Mouse (Mus musculus): ENCODE measurements around the gene Klk6. TPM values are rescaled to one million over a fixed set of nuclear protein-coding genes. Genes with fewer than 3 reads are reported as not detected.

Klk6 gene
- not detected in 2 replicates for total RNA-seq (2017)

DNA sequence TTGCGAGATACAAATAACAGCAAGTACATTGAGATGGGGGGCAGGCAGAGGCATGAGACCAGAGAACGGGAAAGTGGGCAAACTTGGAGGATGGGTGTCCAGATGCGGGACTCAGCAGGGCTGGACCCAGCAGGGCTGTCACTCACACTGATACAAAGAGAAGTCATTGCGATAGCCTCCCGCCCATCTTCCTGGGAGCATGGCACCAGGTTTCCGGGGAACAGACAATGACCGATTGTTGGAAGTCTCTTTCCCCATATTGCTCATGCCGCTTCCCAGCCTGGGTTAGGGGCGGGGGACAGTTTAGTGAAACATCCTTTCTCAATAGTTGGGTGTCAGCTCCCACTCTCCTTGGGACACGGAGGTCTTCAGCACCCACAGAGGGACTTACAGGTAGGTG lies at the start of gene Klk6:
Klk6 (plus strand) TSS at position 301 of the 400 bp plus-strand sequence.
- no peak for ATAC-seq (ENCODE audit: extremely low read depth, insufficient number of reproducible peaks, low FRiP score, poor library complexity, severe bottlenecking)

DNA sequence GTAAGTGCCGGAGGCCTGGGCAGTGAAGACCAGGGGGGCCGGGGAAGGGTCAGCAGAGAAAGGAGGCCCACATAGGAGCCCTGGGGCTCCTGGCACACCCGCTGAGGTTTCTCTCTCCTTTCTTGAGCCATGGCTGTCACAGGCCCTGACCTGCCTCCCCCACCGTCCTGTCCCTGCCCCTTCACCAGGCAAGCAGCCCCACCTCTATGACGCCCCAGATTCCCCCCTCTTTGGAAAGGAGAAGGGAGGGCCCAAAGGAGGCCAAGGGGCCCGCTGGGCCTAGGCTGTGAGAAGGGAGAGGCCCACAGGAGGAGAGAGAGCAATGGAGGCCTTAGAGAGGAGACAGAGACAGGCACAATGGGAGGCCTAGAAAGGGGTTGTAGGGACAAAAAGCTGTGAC lies 49.5 kb upstream of the Klk6 start:
- ATAC-seq (ENCODE audit: extremely low read depth, insufficient number of reproducible peaks, low FRiP score, poor library complexity, severe bottlenecking): no peak

GRCm38 (mm10) chr7:43775311-43776057 lies 48.8 kb upstream of the Klk6 start:
- ATAC-seq (ENCODE audit: extremely low read depth, insufficient number of reproducible peaks, low FRiP score, poor library complexity, severe bottlenecking): no peak

- no peak for ATAC-seq (ENCODE audit: extremely low read depth, insufficient number of reproducible peaks, low FRiP score, poor library complexity, severe bottlenecking)
Measured at GRCm38 (mm10) chr7:43776506-43776905, 47.8 kb upstream of the Klk6 start.

DNA sequence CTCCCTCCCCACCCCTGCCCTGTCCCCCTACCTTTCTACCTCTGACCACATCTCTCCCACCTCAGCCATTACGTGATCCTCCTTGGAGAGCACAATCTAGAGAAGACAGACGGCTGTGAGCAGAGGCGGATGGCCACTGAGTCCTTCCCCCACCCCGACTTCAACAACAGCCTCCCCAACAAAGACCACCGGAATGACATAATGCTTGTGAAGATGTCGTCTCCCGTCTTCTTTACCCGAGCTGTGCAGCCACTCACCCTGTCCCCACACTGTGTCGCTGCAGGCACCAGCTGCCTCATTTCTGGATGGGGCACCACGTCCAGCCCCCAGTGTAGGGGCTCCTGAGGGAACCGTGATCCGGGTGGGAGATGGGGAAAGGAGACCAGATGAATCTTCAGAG lies 46.9 kb upstream of the Klk6 start:
- no peak for ATAC-seq (ENCODE audit: extremely low read depth, insufficient number of reproducible peaks, low FRiP score, poor library complexity, severe bottlenecking)

DNA sequence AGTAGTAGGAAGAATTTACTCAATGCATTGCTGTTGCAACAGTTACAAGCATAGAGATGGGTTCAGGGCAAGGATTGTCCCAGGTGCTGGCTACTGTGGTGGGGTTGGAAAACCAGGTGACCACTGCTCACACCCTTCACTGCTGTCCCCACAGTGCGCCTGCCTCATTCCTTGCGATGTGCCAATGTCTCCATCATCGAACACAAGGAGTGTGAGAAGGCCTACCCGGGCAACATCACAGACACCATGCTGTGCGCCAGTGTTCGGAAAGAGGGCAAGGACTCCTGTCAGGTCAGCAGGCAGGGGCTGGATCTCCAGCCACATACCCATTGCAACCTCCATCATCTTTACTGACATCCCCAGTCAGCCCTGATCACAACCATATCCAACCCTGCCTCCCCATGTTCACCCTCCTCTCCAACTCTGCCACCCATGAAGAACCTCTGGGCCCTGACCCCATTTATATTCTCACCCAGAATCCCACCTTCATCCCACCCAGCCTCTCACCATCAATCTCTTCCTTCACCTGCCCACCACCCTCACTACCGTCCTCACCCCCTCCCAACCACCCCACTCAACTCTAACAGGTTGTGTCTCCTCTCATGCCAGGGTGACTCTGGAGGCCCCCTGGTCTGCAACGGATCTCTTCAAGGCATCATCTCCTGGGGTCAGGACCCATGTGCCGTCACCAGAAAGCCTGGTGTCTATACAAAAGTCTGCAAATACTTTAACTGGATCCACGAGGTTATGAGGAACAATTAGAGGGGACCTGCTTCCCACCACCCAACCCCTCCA lies 45.9 kb upstream of the Klk6 start:
- ATAC-seq (ENCODE audit: extremely low read depth, insufficient number of reproducible peaks, low FRiP score, poor library complexity, severe bottlenecking): no peak

DNA sequence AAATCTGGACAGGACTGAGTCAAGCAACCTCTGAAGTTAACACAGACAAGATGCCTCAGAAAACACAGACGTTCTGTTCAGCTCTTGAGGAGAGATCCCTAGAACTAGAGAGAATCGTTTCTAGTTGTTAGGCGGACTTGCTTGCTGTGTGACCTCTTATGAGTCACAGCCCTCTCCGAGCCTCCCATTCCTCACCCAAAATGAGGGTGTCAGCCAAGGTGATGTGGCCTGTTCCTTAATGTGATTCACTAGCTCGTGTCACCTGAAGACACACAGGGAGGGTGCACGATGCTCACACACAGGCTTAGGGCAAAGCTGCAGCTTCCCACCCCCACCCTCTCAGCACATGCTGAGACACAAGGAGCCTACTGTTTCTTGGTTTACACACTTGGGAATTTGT lies 44.1 kb upstream of the Klk6 start:
- no peak for ATAC-seq (ENCODE audit: extremely low read depth, insufficient number of reproducible peaks, low FRiP score, poor library complexity, severe bottlenecking)

- no peak for ATAC-seq (ENCODE audit: extremely low read depth, insufficient number of reproducible peaks, low FRiP score, poor library complexity, severe bottlenecking)
Measured at GRCm38 (mm10) chr7:43780746-43781145, 43.6 kb upstream of the Klk6 start, which contains the start of gene Klk10. Gene Klk10, plus strand, starts transcription at chr7:43781035.

DNA sequence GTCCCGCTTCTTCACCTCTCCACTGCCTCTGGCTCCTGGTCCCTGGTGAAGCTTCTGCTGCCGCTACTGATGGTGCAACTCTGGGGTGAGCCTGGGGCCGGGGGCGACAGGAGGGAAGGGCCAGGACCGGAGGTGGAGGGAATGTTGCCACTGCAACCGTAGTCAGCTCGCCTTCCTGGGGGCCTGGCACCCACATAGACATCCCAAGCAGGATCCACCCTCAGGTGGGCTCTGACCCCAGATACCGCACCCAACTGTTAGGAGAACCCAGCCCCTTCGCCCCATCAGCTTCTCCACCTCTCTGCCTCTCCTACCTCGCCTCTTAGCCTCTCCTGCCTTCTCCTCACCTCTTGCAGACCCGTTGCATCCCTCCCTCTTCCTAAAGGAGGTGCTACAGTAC lies 42.8 kb upstream of the Klk6 start:
- ATAC-seq (ENCODE audit: extremely low read depth, insufficient number of reproducible peaks, low FRiP score, poor library complexity, severe bottlenecking): no peak

GRCm38 (mm10) chr7:43782275-43783265 lies 41.7 kb upstream of the Klk6 start:
- peak; percentile 28; the same call in 1 of the 2 replicates for ATAC-seq (ENCODE audit: extremely low read depth, insufficient number of reproducible peaks, low FRiP score, poor library complexity, severe bottlenecking)

GRCm38 (mm10) chr7:43785286-43785685 lies 39.0 kb upstream of the Klk6 start:
- ATAC-seq (ENCODE audit: extremely low read depth, insufficient number of reproducible peaks, low FRiP score, poor library complexity, severe bottlenecking): no peak

GRCm38 (mm10) chr7:43788096-43788495 lies 36.2 kb upstream of the Klk6 start:
- no peak for ATAC-seq (ENCODE audit: extremely low read depth, insufficient number of reproducible peaks, low FRiP score, poor library complexity, severe bottlenecking)

GRCm38 (mm10) chr7:43789295-43789694 lies 35.0 kb upstream of the Klk6 start:
- no peak for ATAC-seq (ENCODE audit: extremely low read depth, insufficient number of reproducible peaks, low FRiP score, poor library complexity, severe bottlenecking)

- ATAC-seq (ENCODE audit: extremely low read depth, insufficient number of reproducible peaks, low FRiP score, poor library complexity, severe bottlenecking): no peak
Measured at GRCm38 (mm10) chr7:43791591-43791990, 32.7 kb upstream of the Klk6 start, which contains the start of gene Klk9. Gene Klk9, plus strand, starts transcription at chr7:43791891.

- ATAC-seq (ENCODE audit: extremely low read depth, insufficient number of reproducible peaks, low FRiP score, poor library complexity, severe bottlenecking): no peak
Measured at GRCm38 (mm10) chr7:43796355-43796754, 27.9 kb upstream of the Klk6 start.

GRCm38 (mm10) chr7:43797333-43797769 lies 26.9 kb upstream of the Klk6 start, which contains the start of gene Klk8:
Gene Klk8, plus strand, starts transcription at chr7:43797577.
- ATAC-seq (ENCODE audit: extremely low read depth, insufficient number of reproducible peaks, low FRiP score, poor library complexity, severe bottlenecking): no peak

GRCm38 (mm10) chr7:43797844-43798462 lies 26.3 kb upstream of the Klk6 start:
- ATAC-seq (ENCODE audit: extremely low read depth, insufficient number of reproducible peaks, low FRiP score, poor library complexity, severe bottlenecking): no peak

DNA sequence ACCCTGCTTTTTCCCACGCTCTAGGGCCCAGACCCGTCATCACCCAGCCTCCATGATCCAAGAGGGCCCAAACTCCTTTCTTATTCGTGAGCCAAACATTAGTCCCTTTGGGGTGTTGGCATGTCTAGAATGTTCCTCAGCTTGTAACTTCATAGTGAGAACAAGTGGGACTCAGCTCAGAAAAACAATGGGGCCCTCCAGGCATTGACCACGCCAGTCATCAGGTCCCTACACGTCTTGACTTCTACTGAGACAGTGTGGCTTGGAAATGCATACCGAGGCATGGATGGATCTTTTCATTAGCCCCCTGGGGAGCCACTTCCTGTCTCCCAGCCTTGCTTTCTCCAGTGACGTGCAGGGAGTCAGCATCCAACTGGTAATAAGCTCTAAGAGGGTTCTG lies 24.4 kb upstream of the Klk6 start:
- no peak for ATAC-seq (ENCODE audit: extremely low read depth, insufficient number of reproducible peaks, low FRiP score, poor library complexity, severe bottlenecking)
